Comparison of ENCODE assay signal across 21 mouse cellular contexts in the genomic region with DNA sequence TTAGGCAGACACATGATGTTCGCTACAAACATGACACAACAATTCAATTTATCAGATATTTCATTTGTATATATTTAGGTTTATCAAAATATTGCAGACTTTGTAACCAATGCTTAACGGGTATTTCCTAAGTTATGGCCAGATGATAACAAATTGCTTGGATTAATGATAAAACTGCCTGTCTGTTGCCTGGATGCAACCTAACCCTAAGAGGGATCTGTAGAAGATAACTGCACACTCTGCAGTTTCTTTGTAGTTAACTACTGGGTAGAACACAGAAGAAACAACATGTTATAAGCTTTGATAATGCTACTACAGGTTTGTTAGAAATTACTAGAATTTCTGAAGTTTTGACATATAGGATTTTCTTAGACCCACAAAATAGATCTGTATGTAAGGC. TPM values are rescaled to one million over a fixed set of nuclear protein-coding genes. Genes with fewer than 3 reads are reported as not detected.
"Had no signal": no experiment of that assay in that cellular context is flagged by ENCODE, and none has a peak within 500 bp of the region (broad histone marks: within the 10 kb centered on the region; RNA-seq: fewer than 3 reads in every experiment).

No protein-coding gene starts in this region.

- H3K27ac ChIP-seq: lung, embryonic 15.5 days; macrophage; midbrain, embryonic 13.5 days; neural tube, embryonic 13.5 days; neural tube, embryonic 15.5 days had no signal

- DNase-seq: lung, adult 2 months; lung, postnatal 14 days; lung, postnatal 36 days; retina, postnatal 1 day; right cerebral cortex, adult 18-20 months; right cerebral cortex, postnatal 25 days; right cerebral cortex, postnatal 4 days; spleen, adult 18-20 months; thymus, adult 18-20 months; thymus, postnatal 14 days; thymus, postnatal 36 days had no signal

- ATAC-seq: lung, postnatal 0 days; midbrain, embryonic 13.5 days; midbrain, embryonic 16.5 days had no signal

- H3K27me3 ChIP-seq: lung, embryonic 15.5 days; midbrain, embryonic 13.5 days; neural tube, embryonic 13.5 days; neural tube, embryonic 15.5 days had no signal

- H3K4me3 ChIP-seq: lung, embryonic 15.5 days; midbrain, embryonic 13.5 days; myocyte; neural tube, embryonic 13.5 days; neural tube, embryonic 15.5 days had no signal

- H3K9ac ChIP-seq: lung, embryonic 15.5 days; midbrain, embryonic 13.5 days; neural tube, embryonic 13.5 days; neural tube, embryonic 15.5 days had no signal

- H3K9me3 ChIP-seq: lung, embryonic 15.5 days; midbrain, embryonic 13.5 days; neural tube, embryonic 13.5 days; neural tube, embryonic 15.5 days had no signal

- H3K4me1 ChIP-seq: lung, embryonic 15.5 days; midbrain, embryonic 13.5 days; neural tube, embryonic 13.5 days; neural tube, embryonic 15.5 days had no signal

- H3K36me3 ChIP-seq: lung, embryonic 15.5 days; midbrain, embryonic 13.5 days; neural tube, embryonic 13.5 days; neural tube, embryonic 15.5 days had no signal

- H3K4me2 ChIP-seq: lung, embryonic 15.5 days; midbrain, embryonic 11.5 days; midbrain, embryonic 13.5 days; neural tube, embryonic 13.5 days; neural tube, embryonic 15.5 days had no signal

RNA-seq across cellular contexts. Expression of gene Spata9, which starts 9.3 kb away (rescaled TPM):
- polyA plus RNA-seq: lung, adult 2 months; macrophage; small intestine, adult 2 months had no signal
